Mouse (Mus musculus) v-Abl transformed pro-B cells (cell line): ENCODE measurements at regions not wholly inside any gene's neighbourhood (a gene's known extent, or its start where the extent isn't known, plus 50 kb on each side); places are given as distances from the start of the nearest gene placed in this dataset.

Experiments
- in situ Hi-C, 2 experiments: fragments of 400-800 bp; cut with MboI; formaldehyde crosslinking; loops; one replicate each; pipeline ENCODE4 v1.15.1; 2025; ENCODE audit not compliant: unreplicated experiment in 2 of 2

DNA sequence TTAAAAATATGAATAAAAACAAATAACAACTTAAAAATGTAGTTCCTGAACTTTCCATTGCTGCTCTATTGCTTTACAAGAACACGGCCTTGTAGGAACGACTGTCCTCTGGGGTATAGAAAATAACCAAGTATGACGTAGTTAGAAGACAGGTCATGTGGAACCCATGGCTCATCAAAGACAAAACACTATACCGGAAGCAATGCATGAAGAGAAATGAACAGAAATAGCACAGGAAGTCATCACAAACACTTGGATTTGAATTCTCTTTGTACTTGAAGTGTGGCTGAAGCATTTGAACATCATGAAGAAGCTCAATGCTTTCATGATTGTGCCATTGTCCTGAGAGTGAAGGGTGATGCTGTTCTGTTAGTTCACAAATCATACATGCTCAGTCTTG lies 538.7 kb upstream of the Zfp462 start:
- in situ Hi-C loops, result no loop called here

DNA sequence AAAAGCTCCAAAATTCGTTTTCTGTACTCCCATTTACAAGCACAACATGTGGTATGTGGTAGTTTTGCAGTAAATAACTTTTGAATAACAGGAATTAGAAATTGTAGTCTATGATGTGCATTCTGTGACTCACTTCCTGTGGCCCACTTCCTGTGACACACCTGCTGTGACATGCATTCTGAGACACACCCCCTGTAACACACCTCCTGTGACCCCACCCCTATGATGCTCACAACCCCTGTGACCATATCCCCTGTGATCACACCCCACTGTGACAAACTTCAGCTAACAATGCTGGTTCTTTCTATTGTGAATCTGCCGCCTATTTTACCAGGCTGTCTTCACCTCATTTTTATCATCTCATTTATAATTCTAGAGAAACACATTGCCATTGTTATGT lies 536.9 kb upstream of the Zfp462 start:
- in situ Hi-C loops, result no loop called here

DNA sequence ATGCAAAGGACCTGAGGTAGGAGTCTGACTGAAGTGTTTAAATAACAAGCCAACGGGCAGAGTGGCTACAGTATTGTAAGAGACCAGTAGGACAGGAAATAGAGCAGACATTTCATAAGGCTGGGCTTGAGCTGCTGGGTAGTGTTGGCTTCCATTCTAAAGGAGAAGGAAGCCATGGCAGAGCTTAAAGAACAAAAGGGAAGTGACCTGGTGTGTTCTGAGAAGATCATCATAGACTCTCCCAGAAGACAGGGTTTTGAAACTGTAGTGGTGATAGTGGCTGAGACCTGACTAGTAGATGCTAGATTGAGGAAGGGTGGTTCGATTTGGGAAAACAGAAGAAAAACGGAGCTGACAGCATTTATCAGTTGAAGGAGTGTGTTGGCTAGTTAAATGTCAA lies 514.1 kb upstream of the Zfp462 start:
- in situ Hi-C loops, result loop anchor here (5.0 to 10.0 kb wide), 4 partner anchors 42 to 514 kb away; partner anchors contain the start of gene Zfp462 (in 1 of the 2)

DNA sequence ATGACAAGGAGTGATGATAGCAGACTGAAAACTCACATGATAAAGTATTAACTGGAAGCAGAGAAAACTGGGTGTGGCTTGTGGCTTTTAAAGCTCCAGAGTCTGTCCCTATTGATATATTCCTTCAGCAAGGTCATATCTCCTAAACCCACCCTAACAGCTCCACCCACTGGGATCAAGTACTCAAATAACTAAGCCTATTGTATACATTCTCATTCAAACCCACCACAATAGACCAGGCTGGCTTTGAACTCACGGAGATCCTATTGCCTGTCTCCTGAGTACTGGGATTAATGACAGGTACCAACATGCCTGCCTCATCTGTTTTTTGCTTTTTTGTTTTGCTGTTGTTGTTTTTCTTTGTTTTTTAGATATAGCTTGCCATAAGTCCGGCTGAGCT lies 484.3 kb upstream of the Zfp462 start:
- in situ Hi-C loops, result no loop called here

DNA sequence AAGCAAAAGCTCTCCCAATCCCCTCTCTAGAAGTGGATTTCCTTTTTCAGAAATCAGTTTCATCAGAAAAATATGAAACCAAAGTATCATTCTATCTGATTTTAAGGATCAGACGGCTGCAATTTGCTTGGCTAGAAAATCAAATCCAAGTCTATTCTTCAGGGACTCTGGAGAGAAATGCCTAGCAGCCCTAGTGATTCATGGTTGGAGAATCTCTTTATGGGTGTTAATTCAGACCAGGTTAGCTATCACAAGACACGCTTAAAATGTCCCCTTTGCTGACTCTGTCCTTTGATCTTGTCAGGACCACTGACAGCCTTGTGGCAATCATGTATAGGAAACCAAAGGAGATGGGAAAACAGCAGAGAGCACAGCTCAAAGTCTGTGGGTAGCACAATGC lies 475.7 kb upstream of the Zfp462 start:
- in situ Hi-C loops, result no loop called here

DNA sequence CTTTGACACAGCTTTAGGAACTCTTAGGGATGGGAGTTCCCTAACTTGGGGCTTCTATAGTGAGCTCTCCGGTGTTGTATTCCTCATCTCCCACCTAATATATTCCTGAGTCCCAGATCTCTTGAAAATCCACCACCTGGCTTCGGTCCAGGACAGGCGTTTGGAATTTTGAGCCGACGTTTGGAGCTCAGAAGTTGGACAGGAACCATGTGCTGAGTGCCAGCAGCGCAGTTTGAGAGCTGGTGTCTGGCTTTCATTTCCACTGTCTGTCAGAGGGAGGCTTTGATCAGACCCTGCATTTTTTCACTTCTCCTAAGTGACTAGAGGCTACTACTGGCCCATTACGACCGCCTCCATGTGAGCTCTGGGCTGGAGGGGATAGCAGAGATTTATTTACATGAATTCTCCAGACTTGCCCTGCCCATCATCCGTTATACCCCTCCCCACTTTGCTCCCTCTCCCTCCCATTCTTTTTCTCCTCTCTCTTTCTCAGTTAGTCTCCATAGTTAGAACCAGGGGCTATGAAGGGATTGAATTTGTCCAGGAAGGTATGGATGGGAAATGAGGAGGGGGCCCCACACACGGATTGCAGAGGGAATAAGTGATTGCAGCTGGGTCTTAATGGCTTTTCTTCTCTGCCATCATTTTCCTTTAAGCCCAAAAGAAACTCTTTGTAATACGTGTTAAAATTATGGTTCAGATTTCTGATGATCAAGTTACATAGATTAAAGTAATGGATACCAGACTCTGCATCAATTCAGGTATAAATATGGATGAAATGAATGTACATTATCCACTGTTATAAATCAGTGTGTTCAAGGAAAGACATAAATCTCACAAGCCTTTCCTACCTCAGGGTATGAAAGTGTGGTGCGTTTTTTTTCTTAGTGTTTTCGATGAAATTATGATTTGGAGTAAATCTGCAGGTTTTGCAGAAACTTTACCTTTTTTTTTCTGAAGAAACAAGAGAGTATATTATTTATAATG lies 474.5 kb upstream of the Zfp462 start:
- in situ Hi-C loops, result loop anchor here in 1 of 2 experiments (5.0 kb wide), 1 partner anchor 38 kb away; no protein-coding TSS in a partner anchor

DNA sequence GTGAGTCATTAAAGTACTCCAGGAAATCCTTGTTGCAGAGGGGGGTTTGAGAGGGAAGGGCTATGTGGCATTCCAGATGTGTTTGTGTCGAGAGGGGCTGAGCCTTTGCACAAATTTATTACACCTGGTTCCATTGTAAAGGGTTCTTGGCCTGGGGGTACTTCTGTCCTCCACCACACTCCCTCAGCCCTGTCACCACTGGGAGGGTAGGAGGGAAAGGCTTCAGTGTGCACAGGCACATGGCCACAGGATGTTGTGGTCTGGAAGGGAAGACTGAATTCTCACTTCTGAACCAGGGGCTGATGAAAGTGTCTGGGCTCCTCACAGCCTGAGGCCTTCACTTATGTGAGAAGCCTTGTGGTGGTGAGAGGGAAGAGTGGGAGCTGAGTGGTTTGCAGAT lies 473.8 kb upstream of the Zfp462 start:
- in situ Hi-C loops, result loop anchor here in 1 of 2 experiments (5.0 kb wide), 1 partner anchor 39 kb away; no protein-coding TSS in a partner anchor

DNA sequence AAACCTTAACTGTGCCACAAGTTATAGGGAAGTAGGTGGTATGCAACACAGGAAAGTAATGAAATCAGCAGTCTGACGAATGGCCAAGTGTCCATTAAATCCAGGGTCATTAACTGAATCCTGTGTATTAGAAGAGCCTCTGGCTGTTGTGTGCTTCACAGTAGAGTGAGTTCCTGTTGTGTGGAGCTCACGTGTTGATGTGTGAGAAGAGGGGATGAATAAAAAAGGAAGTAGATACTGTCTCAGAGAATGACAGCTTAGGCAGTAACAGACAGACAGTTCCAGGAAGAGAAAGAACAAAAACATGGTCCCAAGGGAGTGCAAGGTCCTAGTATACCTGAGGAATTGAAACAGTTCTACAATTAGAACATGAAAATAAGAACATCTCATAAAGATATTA lies 463.1 kb upstream of the Zfp462 start:
- in situ Hi-C loops, result no loop called here

DNA sequence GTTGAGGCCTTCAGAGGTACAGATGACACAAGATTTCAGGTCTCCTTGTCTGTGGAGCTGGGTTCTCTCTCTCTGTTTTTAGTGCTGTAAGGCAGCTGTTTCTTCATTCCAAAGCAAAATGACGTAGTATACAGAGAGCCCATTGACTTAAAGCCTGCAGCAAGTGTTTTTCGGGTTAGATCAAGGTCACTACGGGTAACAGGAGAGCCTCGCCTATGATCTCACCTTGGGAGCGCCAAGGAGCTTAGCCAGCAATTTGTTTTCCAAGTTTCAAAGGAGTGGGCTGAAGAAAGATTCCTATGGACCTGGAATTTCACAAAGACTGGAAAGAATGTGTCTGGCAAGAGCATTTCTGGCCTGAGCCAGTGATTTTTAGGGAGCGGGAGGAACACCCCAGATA lies 451.8 kb upstream of the Zfp462 start:
- in situ Hi-C loops, result no loop called here

DNA sequence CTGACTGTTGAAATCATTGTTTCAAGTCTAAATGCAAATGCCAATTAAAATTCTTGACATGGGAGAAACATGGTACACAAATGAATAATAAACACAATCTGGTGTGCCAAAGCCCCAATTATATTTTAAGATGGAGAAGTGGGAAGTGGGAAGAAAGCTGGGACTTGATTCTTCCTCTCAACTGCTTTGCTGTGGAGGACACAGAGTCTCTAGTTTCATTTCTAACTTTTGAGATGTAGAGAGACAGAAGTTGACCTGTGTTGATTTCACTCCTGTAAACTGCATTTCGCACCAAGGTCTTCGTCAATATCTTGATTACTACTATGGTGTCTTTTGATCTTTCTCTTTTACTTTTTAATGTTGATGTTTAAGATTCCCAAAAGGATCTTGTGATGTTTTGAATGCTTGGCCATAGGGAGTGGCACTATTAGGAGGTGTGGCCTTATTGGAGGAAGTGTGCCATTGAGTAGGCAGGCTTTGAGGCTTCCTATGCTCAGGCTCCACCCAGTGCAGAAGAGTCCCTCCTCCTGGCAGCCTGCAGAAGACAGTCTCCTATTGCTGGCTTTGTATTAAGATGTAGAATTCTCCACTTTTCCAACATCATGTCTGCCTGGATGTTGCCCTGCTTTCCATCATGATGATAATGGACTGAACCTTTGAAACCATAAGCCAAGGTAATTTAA lies 447.4 kb upstream of the Zfp462 start:
- in situ Hi-C loops, result no loop called here

DNA sequence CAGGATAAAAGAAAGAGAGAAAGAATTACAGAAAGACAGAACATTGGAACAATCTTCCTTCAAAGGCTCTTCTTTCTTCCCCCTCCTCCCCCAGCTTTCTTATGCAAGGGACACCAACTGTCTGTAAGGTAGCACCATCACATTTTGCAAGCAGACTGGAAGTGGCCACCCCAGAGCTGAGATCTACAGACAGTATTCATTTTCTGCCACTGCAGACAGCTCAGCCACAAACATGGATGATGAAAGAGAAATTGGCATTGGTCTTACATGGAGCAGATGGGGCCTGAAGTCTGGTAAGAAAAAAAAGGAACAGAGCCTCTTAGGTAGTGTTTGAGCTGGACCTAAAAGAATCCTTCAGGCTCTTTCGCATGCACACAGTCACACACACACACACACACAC lies 428.9 kb upstream of the Zfp462 start:
- in situ Hi-C loops, result no loop called here

DNA sequence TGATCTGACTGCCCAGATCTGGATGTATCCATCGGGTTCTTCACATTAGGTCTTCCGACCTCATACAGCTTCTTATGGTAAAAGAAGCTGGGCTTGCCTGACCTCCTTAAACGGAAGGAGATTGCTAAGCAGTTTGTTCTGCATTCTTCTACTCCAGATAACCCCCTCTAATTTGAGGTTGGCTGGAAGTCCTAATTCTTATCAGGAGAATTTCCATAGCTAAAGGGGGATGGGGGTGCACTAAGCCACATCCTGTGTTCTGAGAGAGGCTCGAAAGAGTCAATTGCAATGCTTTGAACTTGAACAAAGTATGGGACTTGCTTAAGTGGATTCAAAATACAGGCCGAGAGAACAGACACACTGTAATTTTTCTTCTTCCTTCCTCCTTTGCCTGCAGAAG lies 421.6 kb upstream of the Zfp462 start:
- in situ Hi-C loops, result no loop called here

DNA sequence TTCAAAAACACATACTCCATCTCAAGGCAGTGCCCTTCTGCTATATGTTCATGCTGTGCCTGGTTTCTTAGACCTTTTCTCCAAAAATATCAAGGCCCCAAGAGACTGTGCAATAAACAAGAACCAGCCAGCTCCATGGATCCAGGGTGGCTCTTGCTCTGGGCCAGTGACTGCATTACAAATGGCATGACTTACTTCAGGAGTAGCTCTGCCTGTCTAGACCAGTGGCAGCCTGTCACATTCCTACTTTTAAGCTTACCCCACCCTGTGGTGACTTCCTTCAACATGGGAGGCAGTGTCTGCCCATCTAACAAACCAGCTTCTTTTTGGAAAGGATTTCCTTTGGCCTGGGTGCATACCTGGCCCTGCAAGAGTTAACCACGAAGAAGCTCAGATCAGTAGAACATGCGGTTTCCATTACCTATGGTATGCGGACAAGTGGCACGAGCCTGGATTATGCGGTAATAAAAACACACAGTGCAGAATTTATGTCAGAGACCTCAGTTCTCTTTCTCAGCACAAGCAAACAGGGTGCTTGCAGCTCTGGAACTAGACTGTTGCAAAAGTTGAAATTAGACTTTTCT lies 418.8 kb upstream of the Zfp462 start:
- in situ Hi-C loops, result loop anchor here in 1 of 2 experiments (5.0 kb wide), 1 partner anchor 94 kb away; no protein-coding TSS in a partner anchor

DNA sequence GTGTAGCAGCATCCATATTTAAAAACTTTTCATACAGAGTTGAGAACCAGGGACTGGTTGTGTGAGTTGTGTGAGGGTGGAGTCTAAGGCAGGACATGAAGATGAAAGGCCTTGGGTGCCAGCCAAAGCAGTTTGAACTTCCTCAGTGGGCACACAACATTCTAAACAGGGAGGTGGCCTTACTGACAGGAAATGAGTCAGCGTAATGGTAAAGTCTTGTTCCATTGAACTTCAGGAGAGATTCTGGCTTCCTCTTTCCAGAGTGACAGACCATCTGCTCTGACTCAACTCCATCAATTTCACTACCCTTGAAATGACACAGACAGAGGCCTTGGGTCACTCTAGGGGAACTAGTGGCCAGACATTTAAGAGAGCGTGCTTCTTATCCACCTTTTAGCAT lies 417.2 kb upstream of the Zfp462 start:
- in situ Hi-C loops, result loop anchor here in 1 of 2 experiments (5.0 kb wide), 1 partner anchor 95 kb away; no protein-coding TSS in a partner anchor

DNA sequence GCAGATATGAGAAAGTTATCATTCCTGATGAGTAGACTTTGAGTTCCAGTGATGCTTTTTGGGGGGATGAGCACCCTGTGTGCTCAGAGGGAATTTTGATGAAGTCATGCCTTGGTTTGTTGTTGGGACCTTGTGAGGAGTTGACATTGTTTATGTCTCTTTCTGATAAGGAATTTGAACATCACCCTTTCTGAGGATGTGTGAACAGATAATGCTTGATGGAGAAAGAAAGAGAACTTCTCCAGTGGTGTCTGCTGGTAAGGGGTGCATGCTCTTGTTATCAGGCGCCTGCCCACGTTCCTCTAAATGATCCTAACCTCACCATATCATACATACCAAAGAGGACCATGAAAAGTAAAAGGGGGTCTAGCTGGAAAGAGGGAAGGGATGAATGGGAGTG lies 413.1 kb upstream of the Zfp462 start:
- in situ Hi-C loops, result loop anchor here in 1 of 2 experiments (10.0 kb wide), 1 partner anchor 703 kb away; no protein-coding TSS in a partner anchor

DNA sequence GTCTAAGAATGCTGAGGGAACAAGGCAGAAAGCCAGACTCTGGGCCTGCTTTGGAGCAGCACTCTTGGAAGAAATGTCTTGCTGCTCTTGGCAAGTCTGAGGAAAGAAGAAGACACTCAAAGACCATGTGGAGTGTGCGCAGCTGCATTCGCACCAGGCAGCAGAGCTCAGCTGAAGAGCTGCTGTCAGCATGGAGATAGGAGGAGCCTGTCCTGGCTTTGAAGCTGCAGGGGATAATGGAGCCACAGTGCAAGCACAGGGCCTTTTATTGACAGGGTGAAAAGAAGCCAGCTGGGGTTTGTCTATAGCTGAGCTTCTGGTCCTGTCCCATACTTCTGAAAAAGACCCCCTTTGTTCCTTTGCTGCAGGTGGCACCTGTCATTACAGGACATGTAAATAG lies 411.0 kb upstream of the Zfp462 start:
- in situ Hi-C loops, result loop anchor here in 1 of 2 experiments (10.0 kb wide), 1 partner anchor 701 kb away; no protein-coding TSS in a partner anchor

DNA sequence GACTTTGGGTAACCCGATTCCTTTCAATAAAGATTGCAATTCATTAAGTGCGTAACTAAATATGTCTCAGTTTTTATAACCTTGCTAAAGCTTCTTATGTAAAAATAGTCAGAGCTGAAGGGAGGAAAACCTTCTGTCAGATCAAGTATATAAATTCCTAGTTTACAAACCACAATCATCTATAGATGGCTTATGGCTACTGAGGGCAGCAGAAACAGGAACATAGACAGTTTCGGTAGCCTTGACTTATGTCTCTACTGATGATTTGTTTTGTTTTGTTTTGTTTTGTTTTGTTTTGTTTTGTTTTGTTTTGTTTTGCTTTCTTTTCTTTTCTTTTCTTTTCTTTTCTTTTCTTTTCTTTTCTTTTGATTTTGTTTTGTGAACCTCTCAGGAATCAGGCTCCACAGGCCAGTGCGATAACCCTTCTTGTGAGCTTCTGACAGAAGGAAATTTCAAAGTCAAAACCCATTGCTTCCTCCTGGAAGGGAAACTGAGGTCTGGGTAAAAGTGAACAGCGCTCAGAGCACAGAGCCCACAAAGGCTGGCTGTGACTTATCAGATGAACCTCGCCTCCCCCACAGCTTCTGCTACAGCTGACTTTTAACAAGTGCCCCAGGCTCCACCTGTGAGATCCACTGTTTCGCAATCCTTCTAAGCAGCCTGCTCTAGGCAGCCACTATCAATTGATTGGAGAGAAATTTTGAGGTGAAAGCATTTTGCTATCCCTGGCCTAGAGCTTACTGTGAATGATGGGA lies 391.8 kb upstream of the Zfp462 start:
- in situ Hi-C loops, result no loop called here

DNA sequence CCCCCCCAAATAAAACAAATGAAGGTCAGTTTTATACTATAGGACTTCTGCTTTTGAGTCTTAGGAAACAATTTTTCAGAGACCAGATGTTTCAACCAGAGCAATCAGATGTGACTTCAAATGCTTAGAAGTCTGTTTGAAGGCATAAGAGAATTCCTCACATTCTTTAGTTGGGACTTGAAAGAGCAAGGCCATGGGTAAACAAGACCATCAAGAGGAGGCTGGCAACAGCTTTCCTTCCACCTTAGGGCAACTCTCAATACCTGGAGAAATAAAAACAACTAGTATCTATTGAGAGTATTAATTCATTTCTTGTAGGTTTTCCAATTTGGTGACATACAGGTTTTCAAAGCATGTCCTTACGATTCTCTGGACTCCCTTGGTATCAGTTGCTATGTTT lies 381.8 kb upstream of the Zfp462 start:
- in situ Hi-C loops, result no loop called here

DNA sequence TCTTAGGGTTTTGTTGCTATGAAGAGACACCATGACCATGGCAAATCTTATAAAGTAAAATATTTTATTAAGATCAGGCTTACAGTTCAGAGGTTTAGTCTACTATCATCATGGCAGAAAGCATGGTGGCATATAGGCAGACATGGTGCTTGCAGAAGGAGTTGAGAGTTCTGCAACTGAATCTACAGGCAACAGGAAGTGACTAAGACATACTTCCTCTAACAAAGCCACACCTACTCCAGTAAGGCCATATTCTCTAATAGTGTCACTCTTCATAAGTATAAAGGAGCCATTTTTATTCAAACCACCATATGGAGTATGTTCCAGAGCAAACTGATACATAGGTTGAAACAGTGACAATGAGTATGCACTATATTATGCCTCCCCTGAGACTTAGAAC lies 371.7 kb upstream of the Zfp462 start:
- in situ Hi-C loops, result no loop called here

DNA sequence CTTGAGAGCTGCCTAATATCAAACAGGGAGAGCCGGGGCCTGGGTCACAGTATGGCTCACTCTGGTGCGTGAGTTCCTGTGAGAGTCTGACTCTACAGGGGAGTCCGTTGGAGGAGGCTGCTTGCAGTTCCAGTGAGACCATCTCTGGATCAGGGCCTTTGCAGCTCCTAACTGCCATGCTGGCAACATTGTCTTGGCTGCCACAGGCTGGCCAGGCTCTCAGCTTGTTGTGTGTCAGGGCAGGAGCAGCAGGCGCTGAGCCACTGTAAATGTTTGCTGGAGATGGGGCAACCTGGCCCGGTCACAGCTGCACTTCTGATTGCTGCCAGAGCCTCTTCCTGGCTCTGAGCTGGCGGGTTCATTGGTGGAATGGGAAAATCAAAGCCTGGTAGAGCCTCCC lies 357.7 kb upstream of the Zfp462 start:
- in situ Hi-C loops, result no loop called here
